Mouse (Mus musculus) CD4-positive, CD25-positive, alpha-beta regulatory T cell, adult 2 months (primary cell): ENCODE data around the gene Olfr750.

Experiments used
- DNase-seq: peaks from one replicate; pipeline ENCODE4 v3.0.0-alpha.2; 2012; ENCODE audit warnings: low read depth, low spot score

Olfr750 gene

GRCm38 (mm10) chr14:51088166-51088969, 14.1 kb upstream of the Olfr750 start:
- DNase-seq: peak; percentile 85

- no peak for DNase-seq
Measured at GRCm38 (mm10) chr14:51087762-51088161, 13.5 kb upstream of the Olfr750 start.

- no peak for DNase-seq
Measured at GRCm38 (mm10) chr14:51085911-51086310, 11.7 kb upstream of the Olfr750 start.

- DNase-seq: no peak
Measured at GRCm38 (mm10) chr14:51085086-51085485, 10.9 kb upstream of the Olfr750 start.

- peak; percentile 32 for DNase-seq
Measured at GRCm38 (mm10) chr14:51083805-51084204, 9.6 kb upstream of the Olfr750 start.

- peak; percentile 78 for DNase-seq
Measured at GRCm38 (mm10) chr14:51082599-51083581, 8.7 kb upstream of the Olfr750 start.

- no peak for DNase-seq
Measured at GRCm38 (mm10) chr14:51081035-51081434, 6.8 kb upstream of the Olfr750 start.

GRCm38 (mm10) chr14:51079180-51079579, 4.9 kb upstream of the Olfr750 start:
- DNase-seq: no peak

GRCm38 (mm10) chr14:51069617-51070016, 4.6 kb downstream of the Olfr750 start:
- DNase-seq: peak; percentile 82

- no peak for DNase-seq
Measured at GRCm38 (mm10) chr14:51068956-51069355, 5.3 kb downstream of the Olfr750 start.

- no peak for DNase-seq
Measured at GRCm38 (mm10) chr14:51060761-51061160, 13.5 kb downstream of the Olfr750 start.

- peak; percentile 42 for DNase-seq
Measured at GRCm38 (mm10) chr14:51057401-51057831, 16.8 kb downstream of the Olfr750 start, which contains the start of gene Rnase12. Gene Rnase12, minus strand, starts transcription at chr14:51057661.

GRCm38 (mm10) chr14:51054243-51055237, 19.7 kb downstream of the Olfr750 start:
- no peak for DNase-seq

GRCm38 (mm10) chr14:51053176-51053575, 21.1 kb downstream of the Olfr750 start:
- no peak for DNase-seq

GRCm38 (mm10) chr14:51051941-51052340, 22.3 kb downstream of the Olfr750 start:
- no peak for DNase-seq

GRCm38 (mm10) chr14:51050063-51050462, 24.2 kb downstream of the Olfr750 start, which contains the start of gene Rnase11:
Gene Rnase11, minus strand, starts transcription at chr14:51050163.
- no peak for DNase-seq

GRCm38 (mm10) chr14:51047846-51048245, 26.4 kb downstream of the Olfr750 start:
- DNase-seq: no peak

GRCm38 (mm10) chr14:51041769-51042168, 32.5 kb downstream of the Olfr750 start, which contains the start of gene Rnase9:
Gene Rnase9, minus strand, starts transcription at chr14:51041869.
- DNase-seq: no peak

GRCm38 (mm10) chr14:51036214-51036613, 38.0 kb downstream of the Olfr750 start:
- DNase-seq: no peak

- no peak for DNase-seq
Measured at GRCm38 (mm10) chr14:51035206-51035605, 39.0 kb downstream of the Olfr750 start.
